Mouse (Mus musculus): ENCODE results near the gene Stag3.

Gene Stag3

GRCm38 (mm10) chr5:138268980-138269379 is 11.1 kb upstream of the Stag3 start:
- no peak for DNase-seq (ENCODE audit: low spot score in 2 of 2)

- no peak for DNase-seq (ENCODE audit: low spot score in 2 of 2)
These were observed 8.8 kb upstream of the Stag3 start for GRCm38 (mm10) chr5:138271232-138271631.

- DNase-seq (ENCODE audit: low spot score in 2 of 2): no peak
These were observed 7.6 kb upstream of the Stag3 start, which contains the start of gene Gal3st4 for GRCm38 (mm10) chr5:138272409-138272923. Gene Gal3st4, minus strand, starts transcription at chr5:138272840.

GRCm38 (mm10) chr5:138274186-138274585 is 5.9 kb upstream of the Stag3 start:
- no peak for DNase-seq (ENCODE audit: low spot score in 2 of 2)

DNA sequence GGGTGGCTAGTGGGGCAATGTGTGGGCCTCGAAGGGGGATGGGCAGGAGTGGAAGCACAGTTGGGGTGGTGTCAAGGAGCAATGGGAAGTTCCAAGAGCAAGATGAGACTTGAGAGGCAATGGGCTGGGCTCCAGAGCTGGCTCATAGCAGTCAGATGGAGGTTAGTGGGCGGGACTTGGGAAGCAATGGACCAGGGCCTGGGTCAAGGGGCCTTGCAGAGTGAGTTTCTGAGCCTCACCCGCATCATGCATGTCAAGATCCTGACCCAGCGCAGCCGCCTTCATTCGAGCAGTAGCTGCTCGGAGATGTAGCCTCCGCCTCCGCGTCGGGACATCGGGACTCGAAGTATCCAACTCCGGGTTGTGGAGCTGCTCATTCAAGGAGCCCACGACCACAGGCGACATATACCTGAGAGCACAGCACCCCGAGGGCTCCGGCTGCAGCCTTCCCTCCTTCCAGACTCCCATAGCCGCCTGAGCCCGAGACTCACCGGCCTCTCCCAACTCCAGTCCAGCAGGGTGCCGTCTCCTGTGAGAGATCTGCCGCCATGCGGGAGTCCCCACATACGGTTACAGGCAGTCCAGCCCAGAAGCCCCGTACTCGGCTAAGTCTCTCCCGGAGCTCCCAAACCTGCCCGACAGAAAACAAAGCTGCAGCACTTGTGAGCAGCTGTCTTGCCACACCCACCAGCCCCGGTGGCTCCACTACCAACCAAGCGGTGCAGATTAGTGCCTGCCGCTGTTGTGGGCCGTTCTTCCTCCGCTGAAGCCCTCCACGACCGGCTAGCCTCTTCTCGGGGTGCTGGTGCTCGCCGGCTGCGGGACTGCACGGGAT is 4.6 kb upstream of the Stag3 start:
- no peak for DNase-seq (ENCODE audit: low spot score in 2 of 2)

- DNase-seq (ENCODE audit: low spot score in 2 of 2): no peak
These were observed 2.0 kb upstream of the Stag3 start for GRCm38 (mm10) chr5:138277994-138278393.

DNA sequence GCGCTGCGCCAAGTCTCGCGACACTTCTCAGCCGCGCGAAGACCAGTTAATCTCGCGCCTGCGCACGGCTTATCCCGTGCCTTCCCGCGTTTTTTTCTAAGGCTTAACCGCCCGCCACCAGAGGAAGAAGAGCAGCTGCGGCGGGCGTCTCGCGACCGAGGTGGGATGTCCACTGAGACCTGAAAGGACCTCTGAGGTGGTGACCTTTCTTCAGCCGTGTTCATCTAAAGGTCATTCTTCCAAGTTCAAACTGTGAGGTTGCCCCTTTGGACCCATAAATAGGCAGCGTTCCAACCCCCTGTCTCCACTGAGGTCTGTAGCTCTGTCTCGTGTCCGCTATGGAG is 357 bp downstream of the Stag3 start:
- DNase-seq (ENCODE audit: low spot score in 2 of 2): no peak

- no peak for DNase-seq (ENCODE audit: low spot score in 2 of 2)
These were observed 789 bp downstream of the Stag3 start for GRCm38 (mm10) chr5:138280829-138281228.

DNA sequence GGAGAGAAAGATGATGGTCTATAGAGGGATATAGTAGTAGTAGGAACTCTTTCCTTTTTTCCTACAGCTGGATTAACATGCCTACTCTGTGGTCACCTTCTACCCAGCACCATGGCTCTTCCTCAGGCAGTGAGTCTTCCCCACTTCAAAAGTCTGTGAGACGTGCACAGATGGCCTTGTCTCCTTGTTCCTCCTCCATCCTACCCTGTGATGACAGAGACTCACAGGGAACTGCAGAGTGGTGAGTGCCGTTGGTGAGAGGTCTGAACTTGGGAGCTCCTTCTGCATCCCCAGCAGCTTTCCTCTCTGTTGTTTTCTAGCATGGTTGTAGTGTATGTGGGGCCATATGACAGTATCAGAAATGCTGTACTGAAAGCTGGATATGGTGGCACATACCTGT is 1.8 kb downstream of the Stag3 start:
- no peak for DNase-seq (ENCODE audit: low spot score in 2 of 2)

DNA sequence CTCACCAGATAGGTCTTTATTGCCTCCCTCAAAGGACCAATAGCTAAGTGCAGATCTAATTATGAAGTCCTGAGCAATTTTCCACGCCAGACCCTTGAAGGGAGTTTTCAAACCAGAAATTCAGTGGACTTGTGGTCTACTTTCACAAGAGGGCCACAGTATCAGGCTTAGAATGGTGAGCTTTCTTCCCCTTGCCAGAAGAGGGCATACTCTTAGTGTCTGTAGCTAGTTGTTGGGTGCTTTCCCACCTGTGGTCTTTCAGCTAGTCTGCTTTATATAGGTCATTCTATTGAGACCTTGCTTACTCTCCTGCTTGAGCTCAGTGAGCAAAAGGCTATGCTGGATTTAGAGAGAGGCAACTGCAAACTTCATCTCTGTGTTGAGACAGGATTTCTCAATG is 3.5 kb downstream of the Stag3 start:
- DNase-seq (ENCODE audit: low spot score in 2 of 2): no peak

- no peak for DNase-seq (ENCODE audit: low spot score in 2 of 2)
These were observed 7.8 kb downstream of the Stag3 start for GRCm38 (mm10) chr5:138287861-138288260.

DNA sequence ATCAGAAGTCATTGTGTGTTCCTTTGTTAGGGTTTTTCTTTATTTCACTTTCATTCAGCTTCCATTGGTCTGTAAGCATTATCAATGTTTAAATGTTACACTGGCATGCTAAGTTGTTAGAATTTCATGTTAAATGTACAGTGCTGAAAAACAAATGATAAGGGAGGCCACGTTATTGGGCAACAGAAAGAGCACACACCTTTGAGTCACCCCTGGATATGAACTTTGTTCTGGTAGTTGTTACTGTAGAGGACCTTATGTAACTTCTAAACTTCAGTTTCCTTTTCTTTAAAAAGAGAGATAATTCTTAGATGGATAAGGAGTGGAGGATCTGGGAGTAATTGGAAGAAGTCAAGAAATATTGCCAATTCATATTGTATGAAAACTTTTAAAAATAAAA is 11.6 kb downstream of the Stag3 start:
- no peak for DNase-seq (ENCODE audit: low spot score in 2 of 2)

- DNase-seq (ENCODE audit: low spot score in 2 of 2): no peak
These were observed 14.1 kb downstream of the Stag3 start for GRCm38 (mm10) chr5:138294158-138294557.

GRCm38 (mm10) chr5:138299613-138300012 is 19.6 kb downstream of the Stag3 start:
- no peak for DNase-seq (ENCODE audit: low spot score in 2 of 2)

DNA sequence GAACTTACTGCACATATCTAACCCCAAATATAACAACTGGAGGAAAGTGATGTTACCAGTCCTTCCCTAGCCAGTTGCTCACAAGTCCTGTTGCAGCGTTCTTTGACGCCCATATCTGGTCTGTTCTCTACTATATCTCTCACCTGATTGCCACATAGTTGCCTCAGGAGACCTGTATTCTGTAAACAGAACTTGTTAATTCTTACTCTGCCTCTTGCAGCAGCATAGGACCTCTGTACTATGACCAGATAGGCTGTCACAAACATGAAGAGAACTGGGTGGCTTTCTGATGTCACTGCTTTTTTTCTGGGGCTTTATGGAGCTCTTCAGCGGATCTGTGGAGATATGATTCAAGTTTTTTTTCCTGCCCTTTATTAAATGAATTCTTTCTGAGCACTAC is 32.8 kb downstream of the Stag3 start:
- DNase-seq (ENCODE audit: low spot score in 2 of 2): no peak

GRCm38 (mm10) chr5:138341661-138342060 is 61.6 kb downstream of the Stag3 start, which contains the start of gene Pvrig:
Gene Pvrig, plus strand, starts transcription at chr5:138341961.
- DNase-seq (ENCODE audit: low spot score in 2 of 2): no peak

- DNase-seq (ENCODE audit: low spot score in 2 of 2): no peak
These were observed 63.2 kb downstream of the Stag3 start for GRCm38 (mm10) chr5:138343216-138343615.

Data from right cerebral cortex, adult 2 months (tissue).